Mouse (Mus musculus) induced T-regulatory cell, adult 2 months (primary cell): Measurements from ENCODE around the gene Apba3.

Experiments used
- DNase-seq: peaks from one replicate; pipeline ENCODE4 v3.0.0-alpha.2; 2012; ENCODE audit warnings: low read depth

Gene Apba3

DNA sequence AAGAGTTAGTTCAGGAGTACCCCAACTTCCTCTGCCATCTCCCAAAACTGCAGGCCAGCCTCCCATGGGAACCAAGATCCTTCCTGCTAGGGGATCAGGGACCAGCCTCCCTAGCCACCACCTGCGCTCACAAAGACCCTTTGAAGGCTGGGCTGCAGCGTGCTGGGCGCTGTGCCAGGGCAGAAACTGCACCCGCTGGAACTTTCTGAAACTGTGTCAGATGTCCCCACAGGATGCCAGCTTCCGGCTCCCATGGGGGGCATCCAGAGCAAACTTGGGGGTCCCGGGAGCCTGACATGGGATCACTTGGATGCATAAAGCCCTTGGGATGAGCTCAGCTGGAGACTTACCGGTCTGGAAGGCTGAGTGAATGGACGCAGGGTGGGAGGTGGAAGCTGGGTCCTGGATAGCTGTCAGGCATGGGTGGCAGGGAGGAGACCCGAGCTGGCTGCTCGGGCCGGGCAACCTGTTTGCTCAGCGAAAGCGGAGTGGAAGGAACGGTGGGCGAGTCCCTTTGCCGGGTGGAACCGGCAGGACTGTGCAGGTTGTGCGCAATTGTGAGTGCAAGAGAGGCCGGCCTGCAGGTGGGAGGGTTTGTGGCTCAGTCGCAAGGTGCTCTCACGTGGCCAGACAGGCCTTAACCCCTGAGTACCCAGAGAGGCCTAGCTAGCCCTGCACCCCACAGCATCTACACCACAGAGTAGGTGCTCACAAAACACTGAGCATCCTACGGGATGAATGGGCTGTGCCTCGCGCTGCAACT is 24.1 kb downstream of the Apba3 start:
- peak; percentile 60 for DNase-seq

DNA sequence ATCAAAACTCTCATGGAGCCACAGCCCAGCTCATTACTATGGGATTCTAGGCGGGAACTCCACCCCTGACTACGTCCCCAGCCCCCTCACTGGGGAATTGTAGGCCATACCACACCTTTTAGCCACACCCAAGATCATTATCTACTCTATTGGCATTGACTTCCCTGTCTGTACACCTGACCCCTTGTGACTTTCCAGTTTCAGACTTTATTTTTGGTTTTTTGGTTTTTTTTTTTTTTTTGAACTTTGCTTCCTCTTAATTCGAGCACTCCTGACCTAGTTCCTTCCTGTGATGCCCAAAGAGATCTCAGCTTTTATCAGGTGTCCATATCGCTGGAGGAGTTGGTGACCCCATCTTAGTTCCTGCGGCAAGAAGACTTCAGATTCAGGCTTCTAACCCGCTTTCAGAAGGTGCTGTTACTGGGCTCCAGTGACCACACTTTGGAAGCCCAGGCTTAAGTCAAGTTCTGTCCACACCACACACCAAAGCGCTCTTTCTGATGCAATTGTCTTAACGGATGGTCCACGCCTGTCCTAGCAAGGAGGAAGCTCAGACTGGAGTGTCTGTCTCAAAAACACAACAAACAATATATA is 24.8 kb downstream of the Apba3 start, which contains the start of gene Tjp3:
Gene Tjp3, minus strand, starts transcription at position 71 of the 594 bp plus-strand sequence.
- peak; percentile 69 for DNase-seq

DNA sequence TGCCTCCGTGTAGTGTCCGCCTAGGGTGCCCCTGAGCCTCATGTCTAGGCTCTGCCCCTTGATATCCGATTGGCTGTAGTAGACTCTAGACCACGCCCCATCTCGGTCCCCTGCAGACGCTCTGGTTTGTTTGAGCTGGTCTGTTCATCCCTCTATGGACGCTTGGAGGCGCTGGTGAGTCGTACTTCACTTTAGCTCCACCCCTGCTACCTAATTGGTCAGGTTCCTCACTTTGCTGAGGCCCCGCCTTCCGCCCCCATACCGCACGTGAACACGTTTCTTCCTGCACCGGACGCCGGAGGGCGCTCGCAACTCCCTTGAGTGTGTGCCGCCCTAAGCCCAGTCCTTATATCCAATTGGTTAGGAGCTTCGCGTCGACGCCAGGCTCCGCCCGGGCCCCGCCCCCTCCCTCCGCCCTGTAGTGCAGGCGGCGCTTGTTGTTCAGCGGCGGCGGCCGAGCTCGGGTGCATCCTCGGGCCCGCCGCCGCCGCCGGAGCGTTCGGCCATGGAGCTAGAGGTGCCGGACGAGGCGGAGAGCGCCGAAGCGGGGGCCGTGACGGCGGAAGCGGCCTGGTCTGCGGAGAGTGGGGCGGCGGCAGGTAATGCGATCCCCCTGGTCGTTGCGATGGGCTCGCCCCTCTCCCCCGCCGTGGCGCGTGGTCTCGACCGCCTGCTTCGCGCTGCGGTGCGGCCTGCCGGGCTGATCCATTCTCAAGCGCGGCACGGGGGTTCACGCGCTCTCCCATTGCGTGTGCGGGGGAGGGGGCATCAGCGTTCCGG is 26.0 kb downstream of the Apba3 start, which contains the start of gene Pip5k1c:
Gene Pip5k1c, plus strand, starts transcription at position 410 of the 780 bp plus-strand sequence.
- peak; percentile 100 for DNase-seq

GRCm38 (mm10) chr10:81293334-81294030 is 26.7 kb downstream of the Apba3 start:
- DNase-seq: no peak

- DNase-seq: no peak
Observed at GRCm38 (mm10) chr10:81294442-81294841, 27.7 kb downstream of the Apba3 start.

DNA sequence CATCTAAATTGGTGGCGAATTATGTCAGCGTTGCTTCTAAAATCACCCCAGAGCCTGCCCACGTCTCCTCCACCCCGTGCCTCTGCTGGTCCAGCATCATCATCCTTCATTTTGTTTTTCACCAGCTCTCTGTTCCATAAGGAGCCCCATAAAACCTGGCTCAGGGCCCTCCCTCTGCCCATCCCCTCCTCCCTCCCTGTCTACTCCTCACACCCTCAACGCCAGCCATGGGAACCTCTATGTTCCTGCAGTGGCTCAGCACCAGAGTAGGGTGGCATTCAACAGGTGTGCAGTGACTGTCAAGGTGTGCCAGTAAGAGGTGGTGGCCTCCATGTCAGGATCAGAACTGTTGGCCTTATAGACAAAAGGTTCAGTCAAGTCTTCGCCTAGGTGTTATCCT is 28.4 kb downstream of the Apba3 start:
- no peak for DNase-seq

DNA sequence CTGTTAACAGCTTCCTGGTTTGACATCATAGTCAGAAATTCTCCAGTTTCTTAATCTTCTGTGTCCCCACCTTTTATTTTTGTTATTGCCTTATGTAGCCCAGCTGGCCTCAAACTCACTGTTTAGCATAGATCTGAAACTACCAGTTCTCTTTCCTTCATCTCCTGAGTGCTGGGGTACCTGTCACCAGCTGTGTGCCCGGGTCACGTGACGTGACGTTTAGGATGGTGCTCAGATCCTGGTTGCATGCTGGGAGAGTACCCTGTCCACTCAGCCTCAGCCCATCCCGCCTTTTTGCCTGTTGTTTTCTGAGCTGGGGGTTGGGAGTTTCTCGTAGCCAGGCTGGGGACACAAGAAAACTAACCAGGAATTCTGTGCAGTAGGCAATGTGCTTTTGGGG is 30.5 kb downstream of the Apba3 start:
- DNase-seq: peak; percentile 52

- DNase-seq: peak; percentile 78
Observed at GRCm38 (mm10) chr10:81297845-81298244, 31.1 kb downstream of the Apba3 start.

DNA sequence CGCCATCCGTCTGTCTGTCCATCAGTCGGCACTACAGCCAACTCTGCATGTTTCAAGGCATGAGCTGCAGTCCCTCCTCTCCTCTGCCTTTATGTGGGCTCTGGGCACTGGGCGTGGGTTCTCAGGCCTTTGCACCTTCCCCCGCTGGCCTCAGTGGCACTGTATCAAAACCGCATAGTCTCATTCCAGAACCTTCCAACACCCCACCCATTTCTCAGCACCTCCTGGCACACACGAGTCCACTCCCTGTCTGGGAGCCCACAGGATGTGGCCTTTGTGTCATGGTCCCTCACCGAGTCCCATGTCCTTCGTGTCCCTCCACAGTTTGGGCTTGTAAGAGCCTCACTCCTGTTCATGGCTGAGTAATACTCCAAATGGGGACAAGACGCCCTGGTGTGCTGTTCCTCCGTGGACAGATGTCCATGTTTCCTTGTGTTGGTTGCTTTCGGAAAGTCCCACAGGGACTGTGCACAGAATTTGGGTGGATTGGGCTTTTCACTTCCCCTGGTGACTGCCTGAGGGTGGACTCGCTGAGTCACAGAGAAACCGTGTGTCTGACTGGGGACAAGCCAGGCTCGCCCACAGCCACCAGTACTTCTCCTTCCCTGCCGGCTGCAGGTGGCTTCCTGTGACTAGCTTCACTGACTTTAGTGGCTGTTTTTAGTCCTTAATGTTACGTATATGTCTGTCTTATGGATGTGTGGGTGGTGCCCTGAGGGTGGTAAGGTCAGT is 31.8 kb downstream of the Apba3 start:
- DNase-seq: peak; percentile 81

GRCm38 (mm10) chr10:81299585-81300351 is 33.0 kb downstream of the Apba3 start:
- DNase-seq: no peak

- no peak for DNase-seq
Observed at GRCm38 (mm10) chr10:81300352-81300907, 33.7 kb downstream of the Apba3 start.

- no peak for DNase-seq
Observed at GRCm38 (mm10) chr10:81301321-81301720, 34.6 kb downstream of the Apba3 start.

GRCm38 (mm10) chr10:81302288-81302687 is 35.5 kb downstream of the Apba3 start:
- no peak for DNase-seq

DNA sequence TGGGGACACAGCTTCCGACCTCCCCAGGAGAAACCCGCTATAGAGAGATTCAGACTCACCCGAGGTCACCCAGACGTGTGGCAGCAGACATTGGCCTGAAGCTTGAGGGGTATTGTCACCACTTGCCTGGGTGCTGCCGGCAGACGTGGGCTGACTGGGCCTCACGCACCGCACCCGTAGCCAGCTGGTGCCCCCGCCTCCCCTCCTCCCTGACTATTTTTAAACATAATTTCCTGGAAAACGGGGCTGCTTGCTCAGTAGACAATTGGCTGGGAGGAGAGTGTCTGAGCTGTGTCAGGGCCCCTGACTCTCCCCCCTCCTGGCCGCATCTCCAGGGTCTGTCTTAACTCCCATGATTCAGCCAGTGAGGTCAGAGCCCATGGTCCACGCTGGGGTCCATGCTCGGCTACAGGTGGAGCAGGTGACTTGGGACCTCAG is 36.0 kb downstream of the Apba3 start:
- DNase-seq: peak; percentile 42

DNA sequence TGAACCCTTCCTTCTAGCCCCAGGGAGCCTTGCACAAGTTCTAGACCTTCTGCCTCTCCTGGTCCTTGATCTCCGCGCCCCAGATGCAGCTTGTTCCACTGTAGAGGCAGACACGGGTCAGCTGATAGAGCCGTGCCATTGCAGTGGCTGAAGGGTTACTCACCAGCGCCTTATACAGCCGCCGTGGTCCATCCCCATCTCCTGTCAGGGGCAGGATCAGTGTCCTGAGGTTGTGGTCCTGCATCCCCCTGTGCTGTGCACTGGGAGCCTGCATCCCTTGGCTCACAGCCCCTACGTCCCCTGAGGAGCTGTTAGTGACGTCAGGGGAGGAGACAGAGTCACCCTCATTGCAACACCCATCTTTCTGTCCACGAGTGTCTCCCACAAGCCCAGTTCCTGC is 36.5 kb downstream of the Apba3 start:
- DNase-seq: peak; percentile 50

- DNase-seq: peak; percentile 76
Observed at GRCm38 (mm10) chr10:81303761-81304160, 37.0 kb downstream of the Apba3 start.

GRCm38 (mm10) chr10:81304597-81305238 is 38.0 kb downstream of the Apba3 start:
- peak; percentile 85 for DNase-seq

GRCm38 (mm10) chr10:81305663-81306062 is 38.9 kb downstream of the Apba3 start:
- no peak for DNase-seq

DNA sequence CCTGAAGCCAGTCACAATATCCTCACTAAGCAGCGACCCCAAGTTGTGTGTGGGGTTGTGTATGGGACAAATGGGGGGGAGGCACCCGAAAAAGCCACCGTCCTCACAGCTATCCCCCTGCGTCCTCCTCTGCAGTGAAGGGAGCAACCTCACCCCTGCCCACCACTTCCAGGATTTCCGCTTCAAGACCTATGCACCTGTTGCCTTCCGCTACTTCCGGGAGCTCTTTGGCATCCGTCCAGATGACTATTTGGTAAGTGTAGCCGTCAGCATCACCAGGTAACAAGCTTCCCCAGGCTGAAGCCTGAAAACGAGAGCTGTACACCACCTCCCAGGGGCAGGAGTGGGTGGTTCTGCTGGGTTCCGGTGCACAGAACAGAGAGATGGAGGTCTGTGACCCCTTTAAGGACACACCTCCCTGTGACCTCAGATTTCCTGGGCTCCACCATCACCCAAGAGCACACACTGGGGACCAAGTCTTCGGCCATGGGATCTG is 39.5 kb downstream of the Apba3 start:
- no peak for DNase-seq
